Mouse (Mus musculus): ENCODE data around the gene Rdh13. TPM values are rescaled to one million over a fixed set of nuclear protein-coding genes. Genes with fewer than 3 reads are reported as not detected.

Rdh13 gene
- polyA plus RNA-seq (2014; fragmentation: Nextera tagmentation; extraction: Ambion mirVana) = 25.9 and 27.3 TPM in 2 replicates

- under 1% methylated on average over 35 of the region's 35 CpGs for WGBS
- peak; percentile 98 for ATAC-seq (ENCODE audit: insufficient read depth)
- Histone ChIP-seq H3K4me3 (ENCODE audit: low read depth, low read length) (peak within 1 kb of the TSS; percentile 71), H3K27me3 (ENCODE audit: insufficient read depth, low read length) (no peaks in the 10 kb centered on the region), H3K9ac (peak within 1 kb of the TSS; percentile 71), H3K4me2 (peak within 1 kb of the TSS; percentile 64), H3K4me1 (ENCODE audit: insufficient read depth) (no peaks in the 10 kb centered on the region), H3K27ac (ENCODE audit: low read depth) (peak within 1 kb of the TSS; percentile 76), H3K9me3 (ENCODE audit: low read depth, low read length) (no peaks in the 10 kb centered on the region), H3K36me3 (ENCODE audit: insufficient read depth) (peaks cover 38% of the 10 kb centered on the region)
- peak; percentile 96 for DNase-seq
- TF ChIP-seq CTCF (IDR thresholded peaks at IDR 0.05; ENCODE audit: low read depth) = no peak; the same call in 1 of the 2 replicates
Measured at GRCm38 (mm10) chr7:4445216-4445791, at the start of gene Rdh13. Gene Rdh13 (minus strand): TSS chr7:4445649.

- H3K4me2 ChIP-seq = no peak overlapping the region
- no peaks in the 10 kb centered on the region for H3K27me3 ChIP-seq (ENCODE audit: insufficient read depth, low read length)
- no peak for TF ChIP-seq CTCF (IDR thresholded peaks at IDR 0.05; ENCODE audit: low read depth)
- H3K9ac ChIP-seq = no peak overlapping the region
- H3K9me3 ChIP-seq (ENCODE audit: low read depth, low read length) = no peaks in the 10 kb centered on the region
- no peak overlapping the region for H3K4me3 ChIP-seq (ENCODE audit: low read depth, low read length)
- no peak overlapping the region for H3K27ac ChIP-seq (ENCODE audit: low read depth)
- no peak for DNase-seq
- peaks cover 59% of the 10 kb centered on the region for H3K36me3 ChIP-seq (ENCODE audit: insufficient read depth)
- H3K4me1 ChIP-seq (ENCODE audit: insufficient read depth) = peaks cover 5% of the 10 kb centered on the region; the same call in 1 of the 2 replicates
- ATAC-seq (ENCODE audit: insufficient read depth) = no peak
- 75% methylated on average over 1 of the region's 1 CpGs for WGBS
Measured at GRCm38 (mm10) chr7:4493991-4494390, 48.5 kb upstream of the Rdh13 start.

GRCm38 (mm10) chr7:4492284-4493224 is 47.1 kb upstream of the Rdh13 start:
- DNase-seq (peak; percentile 37), ATAC-seq (ENCODE audit: insufficient read depth) (no peak; the same call in 1 of the 2 replicates)
- no peak overlapping the region; the same call in 1 of the 2 replicates for H3K9ac ChIP-seq
- no peak overlapping the region for H3K4me2 ChIP-seq
- H3K27ac ChIP-seq (ENCODE audit: low read depth) = no peak overlapping the region
- no peak overlapping the region for H3K4me3 ChIP-seq (ENCODE audit: low read depth, low read length)
- H3K36me3 ChIP-seq (ENCODE audit: insufficient read depth) = peaks cover 71% of the 10 kb centered on the region
- H3K4me1 ChIP-seq (ENCODE audit: insufficient read depth) = no peaks in the 10 kb centered on the region
- TF ChIP-seq CTCF (IDR thresholded peaks at IDR 0.05; ENCODE audit: low read depth) = no peak
- H3K9me3 ChIP-seq (ENCODE audit: low read depth, low read length) = no peaks in the 10 kb centered on the region
- WGBS = 82% methylated on average over 13 of the region's 13 CpGs
- no peaks in the 10 kb centered on the region for H3K27me3 ChIP-seq (ENCODE audit: insufficient read depth, low read length)

GRCm38 (mm10) chr7:4491308-4491707 is 45.9 kb upstream of the Rdh13 start:
- H3K27ac ChIP-seq (ENCODE audit: low read depth) = no peak overlapping the region
- H3K4me3 ChIP-seq (ENCODE audit: low read depth, low read length) = no peak overlapping the region
- no peak overlapping the region for H3K4me2 ChIP-seq
- ATAC-seq (ENCODE audit: insufficient read depth) (no peak), DNase-seq (no peak)
- no peaks in the 10 kb centered on the region for H3K4me1 ChIP-seq (ENCODE audit: insufficient read depth)
- 75% methylated on average over 6 of the region's 6 CpGs for WGBS
- peaks cover 70% of the 10 kb centered on the region for H3K36me3 ChIP-seq (ENCODE audit: insufficient read depth)
- TF ChIP-seq CTCF (IDR thresholded peaks at IDR 0.05; ENCODE audit: low read depth) = no peak
- no peak overlapping the region for H3K9ac ChIP-seq
- no peaks in the 10 kb centered on the region for H3K9me3 ChIP-seq (ENCODE audit: low read depth, low read length)
- H3K27me3 ChIP-seq (ENCODE audit: insufficient read depth, low read length) = no peaks in the 10 kb centered on the region

- H3K4me1 ChIP-seq (ENCODE audit: insufficient read depth) = peaks cover 6% of the 10 kb centered on the region
- no peak for TF ChIP-seq CTCF (IDR thresholded peaks at IDR 0.05; ENCODE audit: low read depth)
- WGBS = 82% methylated on average over 12 of the region's 12 CpGs
- H3K27ac ChIP-seq (ENCODE audit: low read depth) = no peak overlapping the region
- peaks cover 64% of the 10 kb centered on the region for H3K36me3 ChIP-seq (ENCODE audit: insufficient read depth)
- H3K9me3 ChIP-seq (ENCODE audit: low read depth, low read length) = no peaks in the 10 kb centered on the region
- no peaks in the 10 kb centered on the region for H3K27me3 ChIP-seq (ENCODE audit: insufficient read depth, low read length)
- no peak overlapping the region for H3K4me2 ChIP-seq
- DNase-seq (no peak), ATAC-seq (ENCODE audit: insufficient read depth) (no peak)
- no peak overlapping the region for H3K9ac ChIP-seq
- no peak overlapping the region for H3K4me3 ChIP-seq (ENCODE audit: low read depth, low read length)
Measured at GRCm38 (mm10) chr7:4482281-4482680, 36.8 kb upstream of the Rdh13 start.

- DNase-seq (peak; percentile 72), ATAC-seq (ENCODE audit: insufficient read depth) (no peak)
- H3K27me3 ChIP-seq (ENCODE audit: insufficient read depth, low read length) = no peaks in the 10 kb centered on the region
- no peaks in the 10 kb centered on the region for H3K9me3 ChIP-seq (ENCODE audit: low read depth, low read length)
- no peak overlapping the region for H3K4me3 ChIP-seq (ENCODE audit: low read depth, low read length)
- no peak overlapping the region for H3K9ac ChIP-seq
- H3K36me3 ChIP-seq (ENCODE audit: insufficient read depth) = peaks cover 40% of the 10 kb centered on the region
- peak; percentile 74 for TF ChIP-seq CTCF (IDR thresholded peaks at IDR 0.05; ENCODE audit: low read depth)
- 19% methylated on average over 6 of the region's 6 CpGs for WGBS
- peaks cover 6% of the 10 kb centered on the region for H3K4me1 ChIP-seq (ENCODE audit: insufficient read depth)
- peak overlapping the region; percentile 95; the same call in 1 of the 2 replicates for H3K27ac ChIP-seq (ENCODE audit: low read depth)
- peak overlapping the region; percentile 88 for H3K4me2 ChIP-seq
Measured at GRCm38 (mm10) chr7:4479674-4480073, 34.2 kb upstream of the Rdh13 start.

- peak overlapping the region; percentile 88 for H3K4me2 ChIP-seq
- H3K27ac ChIP-seq (ENCODE audit: low read depth) = peak overlapping the region; percentile 95
- TF ChIP-seq CTCF (IDR thresholded peaks at IDR 0.05; ENCODE audit: low read depth) = no peak
- DNase-seq = peak; percentile 24
- H3K4me3 ChIP-seq (ENCODE audit: low read depth, low read length) = peak overlapping the region; percentile 47
- H3K9me3 ChIP-seq (ENCODE audit: low read depth, low read length) = no peaks in the 10 kb centered on the region
- peaks cover 32% of the 10 kb centered on the region for H3K36me3 ChIP-seq (ENCODE audit: insufficient read depth)
- ATAC-seq (ENCODE audit: insufficient read depth) = peak; percentile 7; the same call in 1 of the 2 replicates
- peak overlapping the region; percentile 56 for H3K9ac ChIP-seq
- H3K27me3 ChIP-seq (ENCODE audit: insufficient read depth, low read length) = peaks cover 4% of the 10 kb centered on the region
- peaks cover 6% of the 10 kb centered on the region for H3K4me1 ChIP-seq (ENCODE audit: insufficient read depth)
- 2% methylated on average over 16 of the region's 16 CpGs for WGBS
Measured at GRCm38 (mm10) chr7:4478796-4479291, 33.4 kb upstream of the Rdh13 start.

Data from lung, embryonic 14.5 days (tissue).